Mouse (Mus musculus): Measurements from ENCODE around the gene Uchl5.

The Uchl5 gene

GRCm38 (mm10) chr1:143788584-143789227, 11.6 kb downstream of the Uchl5 start:
- in situ Hi-C loops (cut with MboI, MseI), result no loop called here

GRCm38 (mm10) chr1:143803537-143803936, 26.5 kb downstream of the Uchl5 start:
- in situ Hi-C loops (cut with MboI, MseI), result loop anchor here (25.0 kb wide), 1 partner anchor 384 kb away; the partner anchor contains the start of gene Rgs13

- in situ Hi-C loops (cut with MboI, MseI), result loop anchor here (25.0 kb wide), 1 partner anchor 378 kb away; the partner anchor contains the start of gene Rgs13
These were observed 32.0 kb downstream of the Uchl5 start for GRCm38 (mm10) chr1:143809062-143809461.

- in situ Hi-C loops (cut with MboI, MseI), result loop anchor here (5.0 to 25.0 kb wide), 3 partner anchors 201 to 563 kb away; partner anchors contain the start of gene Rgs13
These were observed 36.7 kb downstream of the Uchl5 start for GRCm38 (mm10) chr1:143813676-143814360.

- in situ Hi-C loops (cut with MboI, MseI), result loop anchor here (25.0 kb wide), 1 partner anchor 367 kb away; the partner anchor contains the start of gene Rgs13
These were observed 43.2 kb downstream of the Uchl5 start for GRCm38 (mm10) chr1:143820096-143820877.

- in situ Hi-C loops (cut with MboI, MseI), result loop anchor here (25.0 kb wide), 1 partner anchor 365 kb away; the partner anchor contains the start of gene Rgs13
These were observed 45.6 kb downstream of the Uchl5 start for GRCm38 (mm10) chr1:143822677-143823076.

- in situ Hi-C loops (cut with MboI, MseI), result no loop called here
These were observed 53.6 kb downstream of the Uchl5 start for GRCm38 (mm10) chr1:143830713-143831112.

GRCm38 (mm10) chr1:143836363-143837182, 59.5 kb downstream of the Uchl5 start:
- in situ Hi-C loops (cut with MboI, MseI), result no loop called here

- in situ Hi-C loops (cut with MboI, MseI), result no loop called here
These were observed 60.6 kb downstream of the Uchl5 start for GRCm38 (mm10) chr1:143837681-143838080.

- in situ Hi-C loops (cut with MboI, MseI), result no loop called here
These were observed 61.9 kb downstream of the Uchl5 start for GRCm38 (mm10) chr1:143838896-143839410.

- in situ Hi-C loops (cut with MboI, MseI), result no loop called here
These were observed 75.3 kb downstream of the Uchl5 start for GRCm38 (mm10) chr1:143852329-143852728.

GRCm38 (mm10) chr1:143852779-143853358, 75.8 kb downstream of the Uchl5 start:
- in situ Hi-C loops (cut with MboI, MseI), result no loop called here

GRCm38 (mm10) chr1:143853691-143854115, 76.6 kb downstream of the Uchl5 start:
- in situ Hi-C loops (cut with MboI, MseI), result no loop called here

GRCm38 (mm10) chr1:143855706-143856105, 78.6 kb downstream of the Uchl5 start:
- in situ Hi-C loops (cut with MboI, MseI), result no loop called here
